Comparison of ENCODE assay signal across 9 mouse cellular contexts in genomic region chr5:53379612-53380011, GRCm38 (mm10).
DNase-seq lines count a peak whose midpoint lies in the region; ATAC-seq and TF ChIP-seq lines count a peak whose summit lies in the region.
"Had no signal": no experiment of that assay in that cellular context is flagged by ENCODE, and none has a peak within 500 bp of the region (broad histone marks: within the 10 kb centered on the region; RNA-seq: fewer than 3 reads in every experiment).

No protein-coding gene starts in this region.

- peak; percentile 75 for DNase-seq in lung, embryonic 14.5 days
- no peak for DNase-seq in lung, postnatal 10 days
- no peak for DNase-seq in midbrain, postnatal 0 days (ENCODE audit: low spot score)
- no peak for DNase-seq in right cerebral cortex, postnatal 4 days
- no peak for DNase-seq in right cerebral cortex, postnatal 36 days (ENCODE audit: low spot score in 2 of 2)
- DNase-seq: cerebellum, postnatal 36 days had no signal

- H3K4me1 ChIP-seq in lung, embryonic 14.5 days (ENCODE audit: insufficient read depth), result peaks cover 20% of the 10 kb centered on the region; the same call in 1 of the 2 replicates
- H3K4me1 ChIP-seq in embryonic facial prominence, embryonic 13.5 days, result peaks cover 58% of the 10 kb centered on the region
- 0 out of 2 replicates have a peak, but pooled peaks cover 5% of the 10 kb centered on the region for H3K4me1 ChIP-seq in kidney, embryonic 14.5 days (ENCODE audit: control insufficient read depth, insufficient read depth, low read length)
- H3K4me1 ChIP-seq in midbrain, postnatal 0 days (ENCODE audit: insufficient read depth, low read length), result no peaks in the 10 kb centered on the region

- ATAC-seq in lung, embryonic 14.5 days (ENCODE audit: insufficient read depth), result peak; percentile 60; the same call in 1 of the 2 replicates
- no peak for ATAC-seq in embryonic facial prominence, embryonic 13.5 days (ENCODE audit: insufficient number of reproducible peaks, insufficient read depth, low FRiP score, low TSS enrichment, low read depth)
- peak; percentile 67; the same call in 1 of the 2 replicates for ATAC-seq in kidney, embryonic 14.5 days (ENCODE audit: low FRiP score, low TSS enrichment)
- 0 out of 2 replicates have a peak, but pooled peaks have one; percentile 3 for ATAC-seq in midbrain, postnatal 0 days (ENCODE audit: low FRiP score)
- no peak for ATAC-seq in erythroid progenitor cell, adult 5-6 weeks (replicated peaks; ENCODE audit: low FRiP score, poor library complexity, severe bottlenecking)

- H3K9me3 ChIP-seq in lung, embryonic 14.5 days (ENCODE audit: low read depth, low read length), result no peaks in the 10 kb centered on the region
- no peaks in the 10 kb centered on the region for H3K9me3 ChIP-seq in embryonic facial prominence, embryonic 13.5 days
- H3K9me3 ChIP-seq in kidney, embryonic 14.5 days (ENCODE audit: control insufficient read depth, low read length), result no peaks in the 10 kb centered on the region
- no peaks in the 10 kb centered on the region for H3K9me3 ChIP-seq in midbrain, postnatal 0 days (ENCODE audit: low read length)

- H3K36me3 ChIP-seq in lung, embryonic 14.5 days (ENCODE audit: insufficient read depth), result no peaks in the 10 kb centered on the region
- H3K36me3 ChIP-seq in embryonic facial prominence, embryonic 13.5 days, result no peaks in the 10 kb centered on the region
- H3K36me3 ChIP-seq in kidney, embryonic 14.5 days (ENCODE audit: control insufficient read depth, insufficient read depth, low read length), result no peaks in the 10 kb centered on the region
- H3K36me3 ChIP-seq in midbrain, postnatal 0 days (ENCODE audit: insufficient read depth, low read length), result no peaks in the 10 kb centered on the region

- H3K9ac ChIP-seq in lung, embryonic 14.5 days, result peak overlapping the region; percentile 23
- H3K9ac ChIP-seq in embryonic facial prominence, embryonic 13.5 days, result peak overlapping the region; percentile 49; the same call in 1 of the 2 replicates
- H3K9ac ChIP-seq in kidney, embryonic 14.5 days (ENCODE audit: low read depth, low read length), result no peak overlapping the region
- no peak overlapping the region for H3K9ac ChIP-seq in midbrain, postnatal 0 days (replicated peaks; ENCODE audit: low read length, poor library complexity, severe bottlenecking)

- TF ChIP-seq CTCF in lung, embryonic 14.5 days (IDR thresholded peaks at IDR 0.05; ENCODE audit: low read depth), result no peak
- TF ChIP-seq CTCF in midbrain, postnatal 0 days (IDR thresholded peaks at IDR 0.05), result no peak

- no peak overlapping the region for H3K4me3 ChIP-seq in lung, embryonic 14.5 days (ENCODE audit: low read depth, low read length)
- H3K4me3 ChIP-seq in embryonic facial prominence, embryonic 13.5 days, result no peak overlapping the region
- no peak overlapping the region for H3K4me3 ChIP-seq in kidney, embryonic 14.5 days (ENCODE audit: low read length)
- no peak overlapping the region for H3K4me3 ChIP-seq in midbrain, postnatal 0 days (ENCODE audit: low read depth, low read length)

- H3K27ac ChIP-seq in lung, embryonic 14.5 days (ENCODE audit: low read depth), result peak overlapping the region; percentile 54; the same call in 1 of the 2 replicates
- peak overlapping the region; percentile 81 for H3K27ac ChIP-seq in embryonic facial prominence, embryonic 13.5 days
- H3K27ac ChIP-seq in kidney, embryonic 14.5 days (ENCODE audit: low read depth, low read length), result no peak overlapping the region; the same call in 1 of the 2 replicates
- no peak overlapping the region for H3K27ac ChIP-seq in midbrain, postnatal 0 days (ENCODE audit: low read depth, low read length)

- 25% methylated on average over 17 of the region's 17 CpGs for WGBS in lung, embryonic 14.5 days
- WGBS in embryonic facial prominence, embryonic 13.5 days, result 30% methylated on average over 17 of the region's 17 CpGs
- 28% methylated on average over 17 of the region's 17 CpGs for WGBS in kidney, embryonic 14.5 days
- 68% methylated on average over 17 of the region's 17 CpGs for WGBS in midbrain, postnatal 0 days

- no peaks in the 10 kb centered on the region for H3K27me3 ChIP-seq in lung, embryonic 14.5 days (ENCODE audit: insufficient read depth, low read length)
- no peaks in the 10 kb centered on the region for H3K27me3 ChIP-seq in embryonic facial prominence, embryonic 13.5 days
- no peaks in the 10 kb centered on the region for H3K27me3 ChIP-seq in kidney, embryonic 14.5 days (ENCODE audit: control insufficient read depth, insufficient read depth, low read length)
- H3K27me3 ChIP-seq in midbrain, postnatal 0 days (ENCODE audit: insufficient read depth, low read length), result no peaks in the 10 kb centered on the region

- H3K4me2 ChIP-seq in lung, embryonic 14.5 days, result no peak overlapping the region
- H3K4me2 ChIP-seq in embryonic facial prominence, embryonic 13.5 days, result peak overlapping the region; percentile 24; the same call in 1 of the 2 replicates
- no peak overlapping the region for H3K4me2 ChIP-seq in kidney, embryonic 14.5 days (replicated peaks; ENCODE audit: low read depth, low read length)
- H3K4me2 ChIP-seq in midbrain, postnatal 0 days (ENCODE audit: low read depth, low read length, poor library complexity, severe bottlenecking), result no peak overlapping the region

Comparison
In these comparisons a context has a peak if more than half of its experiments do, and no peak if none do; other contexts are left out.
1. ATAC-seq: peak in lung, embryonic 14.5 days (single experiment), kidney, embryonic 14.5 days (single experiment) and midbrain, postnatal 0 days (single experiment); none in embryonic facial prominence, embryonic 13.5 days (single experiment) and erythroid progenitor cell, adult 5-6 weeks (single experiment).
2. H3K27ac ChIP-seq: peak in lung, embryonic 14.5 days (single experiment) and embryonic facial prominence, embryonic 13.5 days (single experiment); none in kidney, embryonic 14.5 days (single experiment) and midbrain, postnatal 0 days (single experiment).
3. H3K9ac ChIP-seq: peak in lung, embryonic 14.5 days (single experiment) and embryonic facial prominence, embryonic 13.5 days (single experiment); none in kidney, embryonic 14.5 days (single experiment) and midbrain, postnatal 0 days (single experiment).